Mouse (Mus musculus) cerebellum, adult 9-10 months (tissue): ENCODE measurements at regions not wholly inside any gene's neighbourhood (a gene's known extent, or its start where the extent isn't known, plus 50 kb on each side); places are given as distances from the start of the nearest gene placed in this dataset.

Experiments
- DNase-seq: peaks from one replicate; pipeline ENCODE4 v3.0.0; 2022

DNA sequence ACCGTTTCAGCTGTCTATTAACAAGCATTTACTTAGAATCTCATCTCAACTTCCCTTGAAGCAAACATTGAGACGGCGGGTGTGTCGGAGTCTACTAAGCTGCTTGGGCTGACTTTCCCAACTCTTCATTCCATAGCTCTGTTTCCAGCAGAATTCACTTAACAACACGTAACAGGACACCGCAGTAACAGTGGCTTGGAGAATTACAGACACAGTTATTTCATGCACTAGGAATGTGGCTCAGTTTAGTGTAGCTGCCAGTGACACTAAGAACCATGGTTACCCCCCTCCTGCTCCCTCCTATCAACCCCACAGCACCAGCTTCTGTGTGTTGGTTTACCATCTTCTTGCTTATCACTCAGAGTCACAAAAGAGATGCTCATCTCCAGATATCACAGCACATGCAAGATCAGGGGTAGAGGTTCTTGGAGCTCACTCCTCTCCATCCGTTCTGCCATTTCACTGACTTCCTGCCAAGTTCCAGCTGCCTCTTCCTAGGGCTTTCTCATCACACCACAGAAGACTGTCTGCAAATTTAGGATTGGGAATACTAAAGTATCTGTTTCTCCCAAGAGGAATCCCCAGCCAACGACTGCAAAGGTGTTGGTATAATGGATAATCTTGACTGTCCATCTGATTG lies 90.7 kb downstream of the Banf2 start:
- no peak for DNase-seq

DNA sequence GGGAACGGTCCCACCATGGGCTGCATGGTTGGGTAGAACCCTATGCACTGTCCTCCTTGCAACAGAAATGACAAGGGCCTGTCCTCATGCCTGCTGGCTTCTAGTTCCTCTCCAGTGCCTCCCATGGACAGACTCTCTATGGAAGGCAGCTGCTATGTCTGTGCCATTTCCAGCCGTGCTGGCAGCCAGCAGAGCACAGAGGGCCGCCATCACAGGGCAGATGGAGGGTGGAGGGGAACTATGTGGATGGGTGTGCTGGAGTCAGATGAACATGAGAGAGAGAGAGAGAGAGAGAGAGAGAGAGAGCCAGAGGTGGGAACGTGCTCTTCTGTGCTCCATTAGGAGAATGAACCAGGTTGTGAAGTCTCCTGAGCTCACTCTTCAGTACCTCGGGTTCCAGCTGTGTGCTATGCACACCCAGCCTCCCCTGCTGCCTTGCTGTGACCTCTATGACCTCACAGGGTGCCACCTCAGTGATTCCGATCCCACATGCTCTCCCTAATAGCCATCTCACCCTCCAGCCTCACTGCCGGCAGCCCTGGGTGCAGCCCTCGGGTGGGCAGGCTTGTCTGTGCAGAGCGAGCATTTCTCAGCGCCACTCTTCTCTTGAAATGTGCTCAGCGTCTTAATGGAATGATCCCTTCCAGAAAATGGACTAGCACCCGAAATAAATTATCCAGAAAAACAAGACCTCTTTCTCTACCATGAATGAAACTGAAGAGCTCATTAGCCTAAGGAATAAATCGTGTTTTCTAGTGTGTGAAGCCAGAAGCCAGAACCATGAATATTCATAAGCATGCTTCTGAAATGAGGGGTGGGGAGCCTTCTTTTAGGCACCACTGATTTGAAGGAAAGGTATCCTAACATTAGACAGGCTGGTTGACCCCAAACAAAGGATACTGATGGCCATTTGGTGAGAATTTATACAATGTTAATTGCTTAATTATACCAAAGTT lies 94.5 kb downstream of the Banf2 start:
- no peak for DNase-seq

DNA sequence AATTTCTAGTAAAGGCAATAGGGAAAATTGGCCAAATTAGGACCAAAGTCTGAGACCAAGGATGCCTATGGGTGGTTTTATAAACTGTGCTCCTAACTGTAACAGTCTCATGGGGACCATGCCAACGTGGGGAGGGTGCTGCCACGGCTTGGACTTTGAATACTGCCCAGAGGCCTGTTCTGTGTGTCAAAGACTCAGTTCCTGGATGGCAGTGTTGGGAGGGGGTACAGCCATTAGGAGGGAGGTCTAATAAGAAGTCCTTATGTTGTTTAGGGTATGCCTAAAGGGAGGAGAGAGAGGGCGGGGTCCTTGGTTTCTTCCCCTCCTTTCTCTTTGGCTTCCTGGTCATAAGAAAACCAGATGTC lies 95.2 kb downstream of the Banf2 start:
- no peak for DNase-seq

DNA sequence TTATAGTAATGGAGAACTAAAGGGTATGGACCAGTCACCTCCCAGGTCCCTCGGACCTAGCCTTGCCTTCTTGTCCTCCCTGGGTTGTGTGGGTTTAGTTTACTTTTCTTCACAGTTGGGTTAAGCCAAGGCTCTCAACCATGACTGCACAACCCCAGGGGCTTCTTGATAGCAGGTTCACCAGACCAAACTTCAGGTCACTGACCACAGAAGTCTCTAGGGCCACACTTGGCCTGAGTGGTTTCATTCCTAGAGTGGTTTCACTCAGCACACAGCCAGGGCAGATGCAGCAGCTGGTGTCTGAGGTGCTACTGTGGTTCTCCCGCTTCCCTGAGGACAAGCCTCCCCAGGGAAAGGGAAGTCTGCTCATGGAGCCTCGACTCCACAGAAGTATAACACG lies 95.7 kb downstream of the Banf2 start:
- no peak for DNase-seq

DNA sequence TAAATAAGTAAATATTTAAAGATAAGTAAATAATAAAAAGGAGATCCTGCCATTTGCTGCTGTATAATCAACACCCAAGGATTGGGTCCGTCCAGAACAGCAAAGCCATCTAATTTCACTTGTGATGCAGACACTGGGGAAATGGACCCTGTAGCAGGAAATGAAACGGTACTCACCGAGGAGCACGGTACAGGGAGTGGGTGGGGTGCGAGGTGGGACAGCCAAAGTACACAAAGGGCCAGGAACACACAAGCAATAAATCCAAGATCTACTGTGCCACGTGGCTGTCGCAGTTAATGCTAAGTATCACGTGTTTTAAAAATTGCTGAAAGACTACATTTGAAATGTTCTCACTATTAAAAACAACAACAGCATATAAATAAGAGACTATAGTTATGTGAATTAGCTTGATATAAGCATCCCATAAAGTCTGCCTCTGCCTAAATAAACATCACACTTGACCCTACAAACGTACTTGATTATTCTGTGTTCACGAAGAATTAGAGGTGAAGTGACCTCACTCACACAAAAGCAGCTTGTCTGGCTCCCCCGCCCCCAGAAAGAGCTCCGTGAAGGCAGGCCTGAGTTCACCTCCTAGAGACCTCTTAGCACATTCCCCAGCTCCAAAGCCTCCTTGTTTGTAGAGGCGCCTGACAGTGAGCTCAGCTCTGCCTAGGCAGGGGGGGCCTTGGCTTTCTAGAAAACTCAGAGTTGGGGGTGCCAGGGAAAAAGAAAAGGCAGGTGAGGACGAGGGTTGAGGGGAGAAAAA lies 101.1 kb downstream of the Banf2 start:
- DNase-seq, result no peak

DNA sequence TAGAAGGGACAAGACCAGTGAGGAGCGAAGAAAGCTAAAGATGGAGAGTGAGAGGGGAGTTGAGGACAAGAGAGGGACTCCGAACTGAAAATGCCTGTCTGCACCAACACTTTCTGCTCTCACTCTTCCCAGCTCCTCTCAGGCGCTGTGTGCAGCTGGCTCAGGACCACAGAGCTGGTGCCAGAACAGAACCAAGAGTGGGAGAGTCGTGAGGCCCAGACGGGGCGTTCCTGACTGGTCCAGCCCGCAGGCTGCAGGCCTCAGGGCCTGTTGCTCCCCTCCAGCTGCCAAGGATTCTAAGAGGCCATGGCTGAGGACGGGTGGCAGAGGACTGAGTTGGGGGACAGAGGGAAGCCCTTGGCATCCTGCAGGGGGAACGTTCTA lies 101.7 kb downstream of the Banf2 start:
- no peak for DNase-seq

DNA sequence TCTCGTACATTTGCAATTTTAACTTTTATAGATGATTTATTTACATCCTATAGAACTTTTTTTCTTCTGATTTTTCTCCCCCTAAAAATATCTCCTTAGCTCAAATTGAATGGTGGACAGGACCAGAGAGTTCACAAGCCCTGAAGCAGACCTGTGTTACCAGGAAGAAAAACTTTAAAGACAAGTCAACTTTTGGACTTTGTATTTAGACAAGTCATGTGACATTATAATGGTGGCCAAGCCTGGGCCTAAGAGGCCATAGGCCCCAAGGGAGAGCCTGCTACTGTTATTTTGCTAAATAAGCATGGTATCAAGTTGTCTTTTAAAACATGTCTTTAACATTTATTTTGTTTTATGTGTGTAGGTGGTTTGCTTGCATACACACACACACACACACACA lies 102.7 kb downstream of the Banf2 start:
- no peak for DNase-seq

DNA sequence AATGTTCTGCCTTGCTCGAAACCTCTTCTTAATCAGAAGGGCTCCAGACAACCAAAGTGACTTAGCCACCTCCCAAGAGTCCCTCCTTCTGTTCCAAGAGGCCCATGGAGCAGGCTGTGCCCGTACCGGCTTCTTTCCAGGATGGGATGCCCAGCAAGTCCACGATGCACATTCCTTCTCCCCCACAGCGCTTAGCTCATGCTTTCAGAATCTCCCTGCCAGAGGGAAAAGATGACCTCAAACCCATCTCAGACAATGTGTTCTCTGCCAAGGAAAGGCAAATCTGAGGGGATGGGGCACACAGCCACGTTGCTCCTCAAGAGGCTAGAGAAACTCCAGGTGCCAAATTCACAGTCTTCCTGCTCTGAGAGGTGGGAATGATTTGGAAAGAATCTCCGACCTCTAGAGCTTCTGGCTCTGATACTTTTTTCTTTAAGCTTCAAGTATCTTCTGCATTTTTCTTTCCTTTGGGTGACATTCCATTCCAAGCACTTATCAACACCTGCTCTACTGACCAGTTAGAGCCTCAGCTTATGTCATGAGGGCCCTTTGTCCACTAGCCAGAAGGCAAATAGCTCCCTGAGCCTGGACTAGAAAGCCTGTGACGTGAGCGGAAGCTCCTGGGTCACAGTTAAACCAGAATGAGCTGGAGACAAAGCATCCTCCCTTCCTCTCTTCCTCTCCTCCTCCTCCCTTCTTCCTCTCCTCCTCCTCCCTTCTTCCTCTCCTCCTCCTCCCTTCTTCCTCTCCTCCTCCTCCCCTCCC lies 110.9 kb downstream of the Banf2 start:
- DNase-seq, result no peak

DNA sequence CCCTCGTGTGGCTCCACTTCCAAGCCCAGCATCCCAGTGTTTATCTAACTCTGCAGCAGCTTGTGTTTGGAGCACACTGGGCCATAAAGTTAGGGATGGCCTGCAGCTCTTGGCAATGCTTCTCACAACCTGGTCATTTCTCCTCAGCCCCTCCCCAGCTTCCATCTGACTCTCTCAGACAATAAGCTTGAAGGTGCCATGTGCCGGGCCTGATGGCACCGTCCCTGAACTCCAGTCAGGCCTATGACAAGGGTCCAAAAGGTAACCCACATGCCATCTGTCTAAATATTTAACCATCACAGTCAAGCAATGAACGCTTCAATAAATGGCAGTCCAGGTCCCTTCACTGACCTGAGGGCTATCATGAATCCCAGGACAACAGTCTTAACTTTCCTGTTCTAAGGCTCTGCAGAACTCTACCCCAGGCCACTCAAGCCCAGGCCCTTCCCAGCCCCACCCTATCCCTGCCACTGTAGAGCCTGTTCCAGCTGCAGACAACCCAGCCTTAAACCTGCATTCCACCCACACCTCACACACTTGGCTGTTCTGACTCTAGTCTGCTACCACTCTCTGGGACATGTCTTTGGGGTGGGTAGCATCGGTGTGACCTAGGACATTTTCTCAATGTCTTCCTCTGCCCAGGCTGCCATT lies 111.8 kb downstream of the Banf2 start:
- peak; percentile 67 for DNase-seq

DNA sequence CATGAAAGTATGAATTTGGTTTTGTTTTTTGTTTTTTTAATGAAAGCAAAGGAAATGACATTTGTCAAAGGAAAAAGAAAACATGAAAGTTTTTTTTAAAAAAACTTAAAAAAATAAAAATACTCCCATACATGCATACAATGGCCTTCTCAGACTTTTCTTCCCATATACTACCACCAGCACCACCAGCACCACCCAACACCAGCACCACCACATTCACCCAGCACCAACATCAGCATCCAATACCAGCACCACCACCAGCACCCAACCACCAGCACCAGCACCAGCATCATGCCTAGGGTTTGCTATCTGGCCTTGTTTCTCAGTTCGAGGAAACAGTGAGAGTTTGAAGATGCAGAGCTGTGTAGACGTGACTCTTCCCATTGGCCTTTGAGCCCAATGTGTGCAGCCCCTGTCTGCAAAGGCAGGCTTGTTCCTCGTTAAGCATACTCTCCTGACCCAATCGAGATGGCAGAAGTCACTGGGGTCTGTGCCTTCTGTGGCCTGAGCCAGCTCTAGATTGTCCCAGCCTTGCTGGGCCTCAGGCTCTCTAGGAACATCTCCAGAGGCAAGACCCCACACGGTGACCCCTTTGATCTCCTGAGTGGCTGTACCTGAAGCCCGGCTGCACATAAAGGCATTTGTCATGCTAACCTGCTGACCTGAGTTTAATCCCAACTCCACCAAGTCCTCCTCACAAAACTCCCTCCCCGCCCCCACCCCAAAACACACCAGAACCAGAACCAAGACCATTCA lies 113.8 kb upstream of the Mgme1 start:
- no peak for DNase-seq

DNA sequence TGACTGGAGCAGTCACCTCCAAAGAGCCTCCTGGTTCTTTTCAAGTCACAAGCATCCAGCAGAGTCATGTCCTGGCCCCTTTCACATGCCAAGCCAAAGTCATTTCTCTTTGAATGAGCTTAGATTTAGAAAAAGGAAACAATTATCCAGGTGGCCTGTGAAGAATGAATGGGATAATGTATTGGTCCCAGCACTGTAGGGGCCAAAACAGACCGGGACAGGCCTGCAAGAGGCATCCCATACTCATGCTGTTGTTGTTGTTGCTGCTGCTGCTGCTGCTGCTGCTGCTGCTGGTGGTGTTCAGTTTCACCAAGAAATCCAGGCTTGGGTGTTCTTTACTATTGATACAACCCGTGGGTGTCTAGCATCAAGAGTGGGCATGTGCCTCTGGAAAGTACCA lies 113.1 kb upstream of the Mgme1 start:
- no peak for DNase-seq

DNA sequence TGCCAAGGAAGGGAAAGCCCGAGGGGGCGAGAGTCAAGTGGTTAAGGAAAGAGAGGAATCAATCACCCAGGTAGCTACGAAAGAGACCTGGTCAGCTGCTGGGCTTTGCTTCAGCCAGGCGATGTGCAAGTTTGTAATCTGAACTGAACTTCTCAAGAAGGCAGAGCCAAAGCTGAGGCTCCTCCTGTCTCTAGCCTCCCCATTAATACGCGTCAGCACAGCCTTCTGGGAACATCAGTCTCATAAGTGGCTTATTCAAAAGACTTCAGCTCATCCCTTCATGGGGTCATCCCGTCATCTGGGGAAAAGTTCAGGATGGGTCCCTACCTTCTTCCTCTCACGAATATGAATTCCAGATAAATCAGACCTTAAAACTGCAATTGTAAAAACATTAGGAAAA lies 112.2 kb upstream of the Mgme1 start:
- DNase-seq, result no peak

DNA sequence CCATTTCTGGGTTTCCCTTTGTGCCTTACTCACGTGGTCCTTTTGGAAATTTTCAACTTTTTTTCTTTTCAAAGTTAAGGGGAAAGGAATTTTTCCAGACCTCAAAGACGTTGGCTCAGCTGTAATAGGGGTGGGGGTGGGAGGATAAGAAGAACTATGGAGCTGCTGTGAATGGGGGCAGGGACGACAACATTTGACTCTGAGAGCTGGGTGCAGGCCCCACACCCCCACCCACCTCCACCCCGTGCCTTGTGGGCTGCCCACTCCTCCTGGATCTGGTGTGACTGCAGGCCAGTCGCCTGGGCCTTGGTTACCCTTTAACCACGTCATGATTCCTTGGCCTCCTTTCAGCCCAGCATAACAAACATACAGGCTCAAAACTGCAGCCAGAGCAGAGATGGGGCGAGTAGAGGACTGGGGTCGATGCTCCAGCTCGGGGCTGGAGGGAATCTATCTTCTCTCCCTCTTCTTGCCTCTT lies 110.6 kb upstream of the Mgme1 start:
- no peak for DNase-seq

DNA sequence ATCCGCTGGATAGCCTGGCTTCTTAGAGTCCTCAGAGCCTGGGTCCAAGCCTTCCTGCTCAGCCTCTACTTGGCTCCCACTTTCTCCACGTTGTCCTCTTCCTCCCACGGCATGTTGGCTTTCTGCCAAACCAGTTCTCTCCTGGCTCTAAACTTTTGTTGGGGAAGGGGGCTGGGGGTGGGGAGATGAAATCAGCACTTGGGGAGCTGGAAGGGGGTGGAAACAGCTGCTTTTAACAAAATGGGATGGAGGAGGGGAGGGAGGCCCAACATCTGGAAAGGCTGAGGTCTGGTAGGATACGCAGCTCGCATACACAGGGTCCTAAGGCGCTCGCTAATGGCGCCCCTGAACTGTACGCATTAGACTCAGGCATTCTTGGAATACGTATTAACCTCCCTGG lies 110.0 kb upstream of the Mgme1 start:
- no peak for DNase-seq

DNA sequence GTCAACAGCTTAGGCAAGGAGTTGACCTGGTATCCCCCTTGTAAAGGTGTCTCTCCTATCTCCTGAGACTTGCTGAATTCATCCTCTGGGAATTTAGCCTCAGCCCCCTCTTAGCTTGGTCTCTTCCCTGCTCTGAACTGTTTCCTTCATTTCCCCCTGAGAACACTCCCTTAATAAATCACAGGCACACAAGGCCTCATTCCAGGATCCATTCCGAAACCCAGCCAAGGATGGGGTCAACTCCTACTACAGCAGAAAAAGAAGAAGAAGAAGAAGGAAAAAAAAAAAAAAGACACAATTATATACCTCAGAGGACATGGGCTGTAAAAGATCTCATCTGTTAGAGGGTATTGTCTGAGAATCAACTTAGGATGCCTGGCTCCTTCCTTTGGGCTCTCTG lies 108.6 kb upstream of the Mgme1 start:
- no peak for DNase-seq

DNA sequence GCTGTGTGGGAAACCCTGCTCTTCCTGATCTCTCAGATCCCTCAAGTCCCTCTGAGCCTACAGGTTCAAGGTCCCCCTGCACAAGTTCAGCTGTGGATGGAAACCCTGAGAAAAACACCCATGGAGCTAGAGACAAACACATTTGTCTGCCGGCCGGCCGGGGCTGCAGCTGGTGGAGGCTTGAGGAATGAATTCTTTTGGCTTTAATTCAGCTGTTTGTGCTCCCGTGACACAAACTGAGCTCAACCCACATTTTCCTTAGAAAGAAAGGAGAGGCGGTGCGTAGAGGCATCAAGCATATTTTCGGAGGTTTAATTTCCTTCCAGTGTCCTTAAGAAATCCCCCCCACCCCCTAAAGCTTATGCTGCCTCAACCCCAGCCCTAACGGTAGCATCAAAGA lies 106.4 kb upstream of the Mgme1 start:
- DNase-seq, result no peak

DNA sequence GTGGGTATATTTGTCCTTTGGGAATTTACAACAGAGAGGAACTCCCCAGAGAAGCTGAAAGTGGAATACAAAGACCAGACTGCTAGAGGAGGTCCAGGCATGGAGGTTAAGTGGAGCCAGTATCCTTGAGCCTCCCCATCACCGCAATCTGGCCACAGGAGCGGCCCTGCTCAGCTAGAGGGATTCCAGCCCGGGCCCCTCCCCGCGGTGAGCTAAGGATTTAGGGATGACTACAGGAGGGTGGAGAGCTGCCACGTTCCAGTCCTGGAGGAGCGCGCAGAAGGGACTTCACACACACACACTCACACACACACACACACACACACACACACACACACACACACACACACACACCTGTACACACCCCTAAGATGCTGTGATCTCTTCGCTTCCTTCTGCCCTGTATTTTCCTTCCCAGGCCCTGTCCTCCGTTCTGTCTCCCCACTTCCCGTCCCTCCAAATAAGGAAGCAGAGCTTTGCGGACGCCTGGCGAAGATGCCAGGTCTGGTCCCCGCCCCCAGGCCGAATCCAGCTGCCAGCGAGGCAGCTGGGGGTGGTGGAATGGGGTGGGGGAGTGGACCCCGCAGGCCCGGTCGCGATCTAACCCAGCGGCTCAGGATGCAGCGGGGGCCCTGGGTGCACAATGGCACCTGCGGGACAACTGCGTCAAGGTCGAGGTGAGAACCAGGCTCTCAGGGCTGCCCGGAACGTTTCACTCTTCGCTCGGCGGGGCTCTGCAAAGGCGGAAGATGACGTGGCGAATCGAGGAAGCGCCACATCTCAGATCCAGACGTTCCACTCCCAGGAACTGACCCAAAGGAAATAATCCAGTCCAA lies 105.3 kb upstream of the Mgme1 start:
- DNase-seq, result peak; percentile 82

DNA sequence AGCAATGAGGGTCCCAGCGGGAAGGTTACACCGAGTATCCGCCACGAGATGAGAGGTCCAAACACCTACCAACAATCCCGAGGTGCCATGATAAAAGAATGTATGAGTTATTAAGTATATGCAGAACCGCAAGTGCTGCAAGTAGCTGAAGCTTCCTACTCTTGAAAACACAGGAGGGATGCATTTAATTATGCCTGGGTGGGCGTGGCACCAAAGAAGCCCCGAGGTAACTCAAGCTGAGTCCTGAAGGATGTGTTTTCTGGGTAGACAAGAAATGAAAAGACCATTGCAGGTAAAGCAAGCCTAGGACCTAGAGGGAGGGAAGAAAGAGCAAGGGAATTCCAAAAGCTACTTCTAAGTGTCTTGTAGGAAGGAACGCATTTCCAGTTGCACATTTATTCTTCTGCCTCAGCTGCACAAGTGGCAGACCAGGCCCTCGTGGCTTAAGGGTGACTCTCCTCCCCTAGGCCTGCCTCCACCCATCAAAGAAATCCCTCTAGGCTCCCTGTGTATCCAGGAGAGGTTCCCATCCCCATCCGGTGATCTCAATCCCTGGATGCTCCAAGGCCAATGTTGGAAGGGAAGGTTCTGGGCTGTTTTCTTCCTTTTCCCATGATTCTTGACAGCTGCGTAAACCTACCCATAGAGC lies 104.2 kb upstream of the Mgme1 start:
- DNase-seq, result no peak

DNA sequence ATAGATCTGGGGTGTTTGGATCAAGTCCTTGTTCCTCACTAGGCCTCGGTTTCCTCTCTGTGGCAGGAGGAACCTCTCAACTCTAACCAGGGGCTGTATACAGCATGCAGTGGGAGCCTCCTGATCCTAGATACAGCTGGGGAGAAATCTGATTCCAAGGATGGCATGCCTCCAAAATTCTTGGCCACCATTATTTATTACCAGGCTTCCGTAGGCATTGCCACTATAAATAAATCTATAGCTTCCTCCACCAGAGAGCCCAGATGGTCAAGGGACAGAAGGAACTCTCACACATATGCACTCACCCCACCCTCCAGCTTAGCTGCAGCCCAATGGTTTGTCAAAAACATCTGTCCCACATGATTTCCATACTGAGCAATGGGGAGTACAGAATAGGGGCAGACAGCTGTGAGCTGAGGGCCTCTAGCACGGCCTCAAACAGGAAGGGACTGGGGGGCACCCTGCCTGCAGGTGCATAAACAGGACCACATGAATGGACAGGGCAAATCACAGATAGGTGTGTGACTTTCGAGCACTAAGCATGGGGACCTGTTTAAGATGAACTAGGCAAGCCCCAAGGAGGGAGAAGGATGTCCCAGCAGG lies 100.8 kb upstream of the Mgme1 start:
- no peak for DNase-seq
